In genomic region chr3:89058783-89059182, GRCm38 (mm10) we compare ENCODE assay signal across 9 mouse cellular contexts. TPM values are rescaled to one million over a fixed set of nuclear protein-coding genes. Genes with fewer than 3 reads are reported as not detected.
A peak's percentile ranks its signal among the peaks of the same experiment; 100 is the strongest.
DNase-seq lines count a peak whose midpoint lies in the region; ATAC-seq and TF ChIP-seq lines count a peak whose summit lies in the region.
"Had no signal": no experiment of that assay in that cellular context is flagged by ENCODE, and none has a peak within 500 bp of the region (broad histone marks: within the 10 kb centered on the region; RNA-seq: fewer than 3 reads in every experiment).

No protein-coding gene starts in this region.

- no peak for TF ChIP-seq POLR2A in liver, adult 2 months (IDR thresholded peaks at IDR 0.05; ENCODE audit: extremely low read depth, insufficient read depth, low read length)

- no peak overlapping the region for H3K27ac ChIP-seq in forebrain, embryonic 10.5 days
- H3K27ac ChIP-seq in forebrain, embryonic 13.5 days = no peak overlapping the region
- H3K27ac ChIP-seq in liver, adult 2 months (replicated peaks; ENCODE audit: insufficient read depth, low read depth, low read length) = no peak overlapping the region
- H3K27ac ChIP-seq in liver, embryonic 11.5 days (ENCODE audit: low read depth, low read length) = no peak overlapping the region
- H3K27ac ChIP-seq in midbrain, embryonic 16.5 days (ENCODE audit: low read length) = no peak overlapping the region
- H3K27ac ChIP-seq: limb, embryonic 13.5 days had no signal

- H3K79me2 ChIP-seq in liver, adult 2 months (ENCODE audit: control insufficient read depth, insufficient read depth, low read length) = no peaks in the 10 kb centered on the region

- no peaks in the 10 kb centered on the region for H3K9me3 ChIP-seq in forebrain, embryonic 10.5 days
- no peaks in the 10 kb centered on the region for H3K9me3 ChIP-seq in forebrain, embryonic 13.5 days (replicated peaks)
- H3K9me3 ChIP-seq in liver, embryonic 11.5 days (ENCODE audit: control insufficient read depth, low read length) = no peaks in the 10 kb centered on the region
- H3K9me3 ChIP-seq in midbrain, embryonic 16.5 days (replicated peaks; ENCODE audit: control insufficient read depth, low read length, poor library complexity, severe bottlenecking) = no peaks in the 10 kb centered on the region
- H3K9me3 ChIP-seq: limb, embryonic 13.5 days had no signal

- H3K27me3 ChIP-seq in forebrain, embryonic 10.5 days (ENCODE audit: poor library complexity, severe bottlenecking) = no peaks in the 10 kb centered on the region
- H3K27me3 ChIP-seq in forebrain, embryonic 13.5 days = no peaks in the 10 kb centered on the region
- no peaks in the 10 kb centered on the region for H3K27me3 ChIP-seq in liver, adult 2 months (ENCODE audit: control insufficient read depth, insufficient read depth, low read length)
- H3K27me3 ChIP-seq in liver, embryonic 11.5 days (replicated peaks; ENCODE audit: control insufficient read depth, insufficient read depth, low read length) = no peaks in the 10 kb centered on the region
- H3K27me3 ChIP-seq in midbrain, embryonic 16.5 days (ENCODE audit: control insufficient read depth, insufficient read depth, low read depth, low read length) = no peaks in the 10 kb centered on the region
- H3K27me3 ChIP-seq: limb, embryonic 13.5 days had no signal

- TF ChIP-seq CTCF in liver, adult 2 months (IDR thresholded peaks at IDR 0.05; ENCODE audit: low read depth, low read length) = peak; percentile 59; the same call in 1 of the 2 replicates

- WGBS in forebrain, embryonic 10.5 days = 87% methylated on average over 3 of the region's 3 CpGs
- 70% methylated on average over 3 of the region's 3 CpGs for WGBS in forebrain, embryonic 13.5 days
- WGBS in liver, adult 2 months = 93% methylated on average over 3 of the region's 3 CpGs
- WGBS in liver, embryonic 11.5 days = 84% methylated on average over 3 of the region's 3 CpGs
- 88% methylated on average over 3 of the region's 3 CpGs for WGBS in midbrain, embryonic 16.5 days

- peaks cover 4% of the 10 kb centered on the region; the same call in 1 of the 2 replicates for H3K4me1 ChIP-seq in forebrain, embryonic 10.5 days
- no peaks in the 10 kb centered on the region for H3K4me1 ChIP-seq in forebrain, embryonic 13.5 days
- H3K4me1 ChIP-seq in liver, adult 2 months (ENCODE audit: control insufficient read depth, insufficient read depth, low read length) = no peaks in the 10 kb centered on the region
- no peaks in the 10 kb centered on the region for H3K4me1 ChIP-seq in liver, embryonic 11.5 days (replicated peaks; ENCODE audit: control insufficient read depth, insufficient read depth, low read length)
- no peaks in the 10 kb centered on the region for H3K4me1 ChIP-seq in midbrain, embryonic 16.5 days (ENCODE audit: control insufficient read depth, insufficient read depth, low read length)
- H3K4me1 ChIP-seq: limb, embryonic 13.5 days had no signal

- H3K4me3 ChIP-seq in forebrain, embryonic 10.5 days = no peak overlapping the region
- no peak overlapping the region for H3K4me3 ChIP-seq in forebrain, embryonic 13.5 days
- H3K4me3 ChIP-seq in liver, adult 2 months (ENCODE audit: insufficient read depth, low read depth, low read length) = no peak overlapping the region
- H3K4me3 ChIP-seq in liver, embryonic 11.5 days (ENCODE audit: low read depth, low read length) = no peak overlapping the region
- no peak overlapping the region for H3K4me3 ChIP-seq in midbrain, embryonic 16.5 days (ENCODE audit: low read depth, low read length)
- H3K4me3 ChIP-seq: limb, embryonic 13.5 days had no signal

- peaks cover 99% of the 10 kb centered on the region for H3K36me3 ChIP-seq in forebrain, embryonic 10.5 days (replicated peaks)
- peaks cover 94% of the 10 kb centered on the region for H3K36me3 ChIP-seq in forebrain, embryonic 13.5 days (ENCODE audit: poor library complexity, severe bottlenecking)
- H3K36me3 ChIP-seq in liver, adult 2 months (ENCODE audit: control insufficient read depth, insufficient read depth, low read length) = peaks cover 64% of the 10 kb centered on the region
- peaks cover 44% of the 10 kb centered on the region for H3K36me3 ChIP-seq in liver, embryonic 11.5 days (ENCODE audit: control insufficient read depth, insufficient read depth, low read length)
- H3K36me3 ChIP-seq in midbrain, embryonic 16.5 days (ENCODE audit: control insufficient read depth, insufficient read depth, low read length) = peaks cover 39% of the 10 kb centered on the region

- no peak overlapping the region for H3K4me2 ChIP-seq in forebrain, embryonic 13.5 days
- no peak overlapping the region for H3K4me2 ChIP-seq in liver, embryonic 11.5 days
- H3K4me2 ChIP-seq in midbrain, embryonic 16.5 days (ENCODE audit: low read length) = no peak overlapping the region
- H3K4me2 ChIP-seq: limb, embryonic 13.5 days had no signal

- no peak for ATAC-seq in forebrain, embryonic 13.5 days
- ATAC-seq in liver, embryonic 11.5 days (replicated peaks; ENCODE audit: low FRiP score) = no peak
- ATAC-seq in erythroblast, adult 5-6 weeks (replicated peaks; ENCODE audit: low FRiP score, poor library complexity, severe bottlenecking) = peak; percentile 69
- ATAC-seq in midbrain, embryonic 16.5 days = no peak

- peak; percentile 20 for DNase-seq in forebrain, embryonic 10.5 days (ENCODE audit: extremely low spot score, low spot score)
- DNase-seq in liver, adult 2 months (ENCODE audit: extremely low read depth, low read depth, low spot score) = peak; percentile 10
- DNase-seq in liver, embryonic 11.5 days (ENCODE audit: low spot score) = no peak
- peak; percentile 45 for DNase-seq in adrenal gland, postnatal 14 days
- peak; percentile 57 for DNase-seq in naive thymus-derived CD4-positive, alpha-beta T cell, adult 2 months (ENCODE audit: low read depth)

- no peak overlapping the region for H3K9ac ChIP-seq in forebrain, embryonic 13.5 days
- H3K9ac ChIP-seq in liver, adult 2 months (ENCODE audit: low read depth, low read length) = no peak overlapping the region
- H3K9ac ChIP-seq in liver, embryonic 11.5 days (ENCODE audit: low read depth, low read length) = no peak overlapping the region
- no peak overlapping the region for H3K9ac ChIP-seq in midbrain, embryonic 16.5 days (ENCODE audit: low read depth, low read length)
- H3K9ac ChIP-seq: limb, embryonic 13.5 days had no signal

RNA-seq across cellular contexts. Expression of gene Rusc1, which starts 34.3 kb away (rescaled TPM):
- polyA plus RNA-seq in forebrain, embryonic 10.5 days (2016; fragmentation: Nextera tagmentation; extraction: Ambion mirVana) = 12.4 and 13.7 TPM in 2 replicates
- 38.4 and 40.5 TPM in 2 replicates for polyA plus RNA-seq in forebrain, embryonic 13.5 days (2015; fragmentation: Nextera tagmentation; extraction: Ambion mirVana)
- 4.0 and 4.8 TPM in 2 replicates for total RNA-seq in liver, adult 2 months (2014; rRNA removed)
- 14.0 and 18.3 TPM in 2 replicates for polyA plus RNA-seq in liver, adult 2 months (2012; rRNA removed)
- 11.3 and 11.7 TPM in 2 replicates for polyA plus RNA-seq in liver, embryonic 11.5 days (2014; fragmentation: Nextera tagmentation; extraction: Ambion mirVana)
- 19.8 and 21.5 TPM in 2 replicates for total RNA-seq in adrenal gland, postnatal 14 days (2021)
- 0.38 and 2.5 TPM in 2 replicates for total RNA-seq in erythroblast, adult 5-6 weeks (2015; ENCODE audit: low replicate concordance)
- total RNA-seq in erythroblast, adult 5-6 weeks (2017; ENCODE audit: low replicate concordance) = 1.6 and 5.6 TPM in 2 replicates
- polyA plus RNA-seq in midbrain, embryonic 16.5 days (2015; fragmentation: Nextera tagmentation; extraction: Ambion mirVana) = 101 and 103 TPM in 2 replicates

RNA-seq across cellular contexts. Expression of gene Gm43738, which starts 42.1 kb away (rescaled TPM):
- not detected in 2 replicates for polyA plus RNA-seq in forebrain, embryonic 10.5 days (2016; fragmentation: Nextera tagmentation; extraction: Ambion mirVana)
- not detected in 2 replicates for polyA plus RNA-seq in forebrain, embryonic 13.5 days (2015; fragmentation: Nextera tagmentation; extraction: Ambion mirVana)
- total RNA-seq in liver, adult 2 months (2014; rRNA removed) = not detected in 2 replicates
- 0.05 TPM in 1 of 2 replicates, not detected in the other for polyA plus RNA-seq in liver, adult 2 months (2012; rRNA removed)
- 0.14 TPM in 1 of 2 replicates, not detected in the other for polyA plus RNA-seq in liver, embryonic 11.5 days (2014; fragmentation: Nextera tagmentation; extraction: Ambion mirVana)
- not detected in 2 replicates for total RNA-seq in adrenal gland, postnatal 14 days (2021)
- not detected in 2 replicates for total RNA-seq in erythroblast, adult 5-6 weeks (2015; ENCODE audit: low replicate concordance)
- total RNA-seq in erythroblast, adult 5-6 weeks (2017; ENCODE audit: low replicate concordance) = not detected in 2 replicates
- 0.14 TPM in 1 of 2 replicates, not detected in the other for polyA plus RNA-seq in midbrain, embryonic 16.5 days (2015; fragmentation: Nextera tagmentation; extraction: Ambion mirVana)
- polyA plus RNA-seq: limb, embryonic 13.5 days had no signal

RNA-seq across cellular contexts. Expression of gene Fdps, which starts 43.0 kb away (rescaled TPM):
- polyA plus RNA-seq in forebrain, embryonic 10.5 days (2016; fragmentation: Nextera tagmentation; extraction: Ambion mirVana) = 327 and 359 TPM in 2 replicates
- 315 and 326 TPM in 2 replicates for polyA plus RNA-seq in forebrain, embryonic 13.5 days (2015; fragmentation: Nextera tagmentation; extraction: Ambion mirVana)
- total RNA-seq in liver, adult 2 months (2014; rRNA removed) = 467 and 510 TPM in 2 replicates
- 388 and 397 TPM in 2 replicates for polyA plus RNA-seq in liver, adult 2 months (2012; rRNA removed)
- polyA plus RNA-seq in liver, embryonic 11.5 days (2014; fragmentation: Nextera tagmentation; extraction: Ambion mirVana) = 284 and 300 TPM in 2 replicates
- total RNA-seq in adrenal gland, postnatal 14 days (2021) = 99.6 and 157 TPM in 2 replicates
- total RNA-seq in erythroblast, adult 5-6 weeks (2015; ENCODE audit: low replicate concordance) = 17.1 and 33.6 TPM in 2 replicates
- total RNA-seq in erythroblast, adult 5-6 weeks (2017; ENCODE audit: low replicate concordance) = 30.1 and 47.8 TPM in 2 replicates
- 512 and 577 TPM in 2 replicates for polyA plus RNA-seq in midbrain, embryonic 16.5 days (2015; fragmentation: Nextera tagmentation; extraction: Ambion mirVana)
